Mouse (Mus musculus) effector memory CD4-positive, alpha-beta T cell, adult 7 months (primary cell): ENCODE measurements around the gene Cd300ld2. TPM values are rescaled to one million over a fixed set of nuclear protein-coding genes. Genes with fewer than 3 reads are reported as not detected.

ENCODE experiments used
- polyA plus RNA-seq: library from polyadenylated mRNA; unstranded; fragments of 100-300 nt; shearing (Covaris generic); gene quantifications from one replicate; pipeline ENCODE4 v1.2.1, GENCODE M21; 2017

The Cd300ld2 gene
- not detected for polyA plus RNA-seq

DNA sequence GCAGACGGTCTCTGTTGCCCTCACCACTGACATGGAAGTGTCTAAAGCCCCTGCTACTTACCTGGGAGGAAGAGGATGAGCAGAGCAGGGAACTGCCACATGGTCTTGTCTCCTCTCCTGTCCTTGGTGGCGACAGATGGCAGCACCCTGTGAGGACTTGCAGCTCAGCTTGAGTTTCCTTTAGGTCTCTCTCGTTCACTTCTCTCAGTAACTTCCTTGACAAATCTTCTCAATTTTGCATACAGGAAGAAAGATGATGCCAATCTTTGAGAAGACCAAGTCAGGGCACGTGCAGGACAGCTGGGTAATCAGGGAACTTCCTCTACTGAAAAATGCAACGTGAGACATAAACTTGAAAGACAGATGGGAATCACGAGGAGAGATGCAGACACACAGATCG is at the start of gene Cd300ld2:
Gene Cd300ld2 (minus strand): TSS at position 101 of the 400 bp plus-strand sequence.

DNA sequence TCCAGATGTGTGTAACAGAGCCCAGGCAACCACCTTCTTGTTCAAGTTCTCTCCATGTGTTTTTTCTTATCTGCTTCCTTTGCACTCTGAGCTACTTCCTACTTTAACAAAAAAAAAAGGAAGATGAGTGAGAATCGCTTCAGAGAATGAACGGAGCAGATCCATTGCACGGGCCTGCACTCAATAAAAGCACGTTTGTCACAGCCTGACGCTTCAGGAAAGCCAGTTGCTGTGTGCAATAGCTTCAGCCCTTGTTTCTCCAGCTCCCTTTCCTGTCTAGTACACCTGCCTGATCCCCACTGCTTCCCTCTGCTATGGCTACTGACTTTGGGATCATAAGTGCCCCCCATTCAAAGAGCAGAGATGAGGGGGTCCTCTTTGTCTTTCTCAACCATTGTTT is 46.1 kb upstream of the Cd300ld2 start, which contains the start of gene Cd300e:
Gene Cd300e (minus strand): TSS at position 101 of the 400 bp plus-strand sequence.

DNA sequence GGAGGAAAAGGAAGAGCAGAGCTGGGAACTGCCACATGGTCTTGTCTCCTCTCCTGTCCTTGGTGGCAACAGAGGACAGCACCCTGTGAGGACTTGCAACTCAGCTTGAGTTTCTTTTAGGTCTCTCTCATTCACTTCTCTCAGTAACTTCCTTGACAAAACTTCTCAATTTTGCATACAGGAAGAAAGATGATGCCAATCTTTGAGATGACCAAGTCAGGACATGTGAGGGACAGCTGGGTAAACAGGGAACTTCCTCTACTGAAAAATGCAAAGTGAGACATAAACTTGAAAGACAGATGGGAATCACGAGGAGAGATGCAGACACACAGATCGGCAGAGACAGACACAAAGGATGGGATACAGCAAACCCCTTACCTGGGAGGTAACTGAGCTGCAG is 32.3 kb upstream of the Cd300ld2 start, which contains the start of gene Cd300ld3:
Gene Cd300ld3 (minus strand): TSS at position 151 of the 400 bp plus-strand sequence.

DNA sequence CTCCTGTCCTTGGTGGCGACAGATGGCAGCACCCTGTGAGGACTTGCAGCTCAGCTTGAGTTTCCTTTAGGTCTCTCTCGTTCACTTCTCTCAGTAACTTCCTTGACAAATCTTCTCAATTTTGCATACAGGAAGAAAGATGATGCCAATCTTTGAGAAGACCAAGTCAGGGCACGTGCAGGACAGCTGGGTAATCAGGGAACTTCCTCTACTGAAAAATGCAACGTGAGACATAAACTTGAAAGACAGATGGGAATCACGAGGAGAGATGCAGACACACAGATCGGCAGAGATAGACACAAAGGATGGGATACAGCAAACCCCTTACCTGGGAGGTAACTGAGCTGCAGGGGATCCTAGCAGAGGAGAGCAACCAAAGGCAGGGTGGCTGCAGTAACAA is 21.7 kb upstream of the Cd300ld2 start, which contains the start of gene Cd300ld5:
Gene Cd300ld5 (minus strand): TSS at position 101 of the 400 bp plus-strand sequence.

DNA sequence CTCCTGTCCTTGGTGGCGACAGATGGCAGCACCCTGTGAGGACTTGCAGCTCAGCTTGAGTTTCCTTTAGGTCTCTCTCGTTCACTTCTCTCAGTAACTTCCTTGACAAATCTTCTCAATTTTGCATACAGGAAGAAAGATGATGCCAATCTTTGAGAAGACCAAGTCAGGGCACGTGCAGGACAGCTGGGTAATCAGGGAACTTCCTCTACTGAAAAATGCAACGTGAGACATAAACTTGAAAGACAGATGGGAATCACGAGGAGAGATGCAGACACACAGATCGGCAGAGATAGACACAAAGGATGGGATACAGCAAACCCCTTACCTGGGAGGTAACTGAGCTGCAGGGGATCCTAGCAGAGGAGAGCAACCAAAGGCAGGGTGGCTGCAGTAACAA is 10.9 kb upstream of the Cd300ld2 start, which contains the start of gene Cd300ld4:
Gene Cd300ld4 (minus strand): TSS at position 101 of the 400 bp plus-strand sequence.

DNA sequence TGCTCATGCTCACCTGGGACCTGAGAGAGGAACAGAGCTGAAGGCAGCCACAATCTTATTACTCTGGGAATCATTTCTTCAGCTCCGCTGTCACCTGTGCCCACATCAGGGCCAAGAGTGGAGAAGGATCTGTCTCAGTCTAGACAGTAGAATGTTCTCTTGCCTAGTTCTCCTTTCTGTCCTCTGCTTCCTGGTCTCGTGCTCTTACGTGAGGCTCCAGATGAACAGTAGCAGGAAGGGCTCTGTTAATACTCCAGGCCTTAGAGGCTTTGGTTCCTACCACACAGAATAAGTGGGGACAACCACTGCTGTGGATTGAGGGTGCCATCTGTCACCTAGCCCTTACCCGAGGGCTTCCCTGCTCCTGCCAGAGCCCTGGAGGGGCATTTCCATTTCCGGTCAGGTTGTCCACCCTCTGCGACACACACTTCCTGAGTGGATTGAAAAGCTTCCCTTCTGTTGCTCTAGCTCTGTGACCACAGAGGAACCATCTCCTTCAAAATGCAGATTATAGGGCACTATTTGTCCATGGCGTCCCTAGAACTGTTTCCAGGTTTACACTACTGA is 14.4 kb downstream of the Cd300ld2 start, which contains the start of gene Cd300c2:
Gene Cd300c2 (minus strand): TSS at position 407 of the 567 bp plus-strand sequence.

DNA sequence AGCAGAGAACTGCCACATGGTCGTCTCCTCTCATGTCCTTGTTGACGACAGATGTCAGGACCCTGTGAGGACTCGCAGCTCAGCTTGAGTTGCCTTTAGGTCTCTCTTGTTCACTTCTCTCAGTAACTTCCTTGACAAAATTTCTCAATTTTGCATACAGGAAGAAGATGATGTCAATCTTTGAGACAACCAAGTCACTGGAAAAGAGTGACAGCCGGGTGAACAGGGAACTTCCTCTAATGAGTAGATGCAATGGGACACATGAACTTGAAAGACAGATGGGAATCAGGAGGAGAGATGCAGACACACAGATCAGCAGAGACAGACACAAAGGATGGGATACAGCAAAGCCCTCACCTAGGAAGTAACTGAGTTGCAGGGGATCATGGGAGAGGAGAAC is 26.2 kb downstream of the Cd300ld2 start, which contains the start of gene Cd300ld:
Gene Cd300ld (minus strand): TSS at position 130 of the 400 bp plus-strand sequence.

DNA sequence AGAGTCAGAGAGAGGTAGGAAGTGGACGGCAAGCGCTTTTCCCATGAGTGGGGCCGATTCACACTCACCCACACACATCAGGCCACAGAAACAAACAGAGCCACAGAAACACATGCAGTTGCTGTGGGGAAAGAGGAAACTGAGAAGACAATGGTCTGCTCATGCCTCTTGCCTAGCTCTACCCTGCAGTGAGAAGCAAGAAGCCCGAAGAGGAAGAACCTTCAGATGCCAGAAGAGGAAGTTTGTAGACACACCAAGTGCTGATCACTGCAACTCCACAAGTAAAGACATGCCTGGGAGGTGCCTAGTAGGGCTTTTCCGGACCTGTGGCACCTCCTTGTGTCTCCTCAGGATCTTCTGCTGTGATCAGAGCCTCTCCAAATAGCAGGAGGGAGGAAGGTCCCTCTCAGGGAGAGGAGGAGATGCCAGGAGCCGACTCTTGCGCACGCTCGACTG is 47.2 kb downstream of the Cd300ld2 start, which contains the start of gene Cd300c:
Gene Cd300c (minus strand): TSS at position 406 of the 456 bp plus-strand sequence.

Other genes starting within 250 kb of the Cd300ld2 start
- gene Btbd17, start 220.2 kb downstream of the Cd300ld2 start, polyA plus RNA-seq: 0.96 TPM
- gene Gpr142, start 217.3 kb downstream of the Cd300ld2 start, polyA plus RNA-seq: not detected
- gene Gprc5c, start 165.0 kb downstream of the Cd300ld2 start, polyA plus RNA-seq: 0.34 TPM
- gene Cd300a, start 126.2 kb downstream of the Cd300ld2 start, polyA plus RNA-seq: not detected
- gene Cd300lb, start 81.8 kb downstream of the Cd300ld2 start, polyA plus RNA-seq: not detected
- gene Cd300c, start 47.0 kb downstream of the Cd300ld2 start, polyA plus RNA-seq: not detected
- not detected for gene Cd300ld, start 26.3 kb downstream of the Cd300ld2 start, polyA plus RNA-seq
- not detected for gene Cd300c2, start 14.3 kb downstream of the Cd300ld2 start, polyA plus RNA-seq
- not detected for gene Cd300ld4, start 10.8 kb upstream of the Cd300ld2 start, polyA plus RNA-seq
- not detected for gene Cd300ld5, start 21.6 kb upstream of the Cd300ld2 start, polyA plus RNA-seq
- gene Cd300ld3, start 32.2 kb upstream of the Cd300ld2 start, polyA plus RNA-seq: not detected
- gene Cd300e, start 46.0 kb upstream of the Cd300ld2 start, polyA plus RNA-seq: not detected
- gene Rab37, start 75.2 kb upstream of the Cd300ld2 start, polyA plus RNA-seq: 64.9 TPM
- gene Cd300lf, start 117.8 kb upstream of the Cd300ld2 start, polyA plus RNA-seq: not detected
- 214 TPM for gene Slc9a3r1, start 147.1 kb upstream of the Cd300ld2 start, polyA plus RNA-seq
- 16.7 TPM for gene Tmem104, start 171.3 kb upstream of the Cd300ld2 start, polyA plus RNA-seq
- gene Nat9, start 171.7 kb upstream of the Cd300ld2 start, polyA plus RNA-seq: 9.5 TPM